Mouse (Mus musculus) T-cell, adult 2 months (primary cell): ENCODE measurements around the gene Uqcc2.

Experiments used
- DNase-seq: peaks from one replicate; pipeline ENCODE4 v3.0.0; 2022; ENCODE audit warnings: low spot score

Gene Uqcc2

DNA sequence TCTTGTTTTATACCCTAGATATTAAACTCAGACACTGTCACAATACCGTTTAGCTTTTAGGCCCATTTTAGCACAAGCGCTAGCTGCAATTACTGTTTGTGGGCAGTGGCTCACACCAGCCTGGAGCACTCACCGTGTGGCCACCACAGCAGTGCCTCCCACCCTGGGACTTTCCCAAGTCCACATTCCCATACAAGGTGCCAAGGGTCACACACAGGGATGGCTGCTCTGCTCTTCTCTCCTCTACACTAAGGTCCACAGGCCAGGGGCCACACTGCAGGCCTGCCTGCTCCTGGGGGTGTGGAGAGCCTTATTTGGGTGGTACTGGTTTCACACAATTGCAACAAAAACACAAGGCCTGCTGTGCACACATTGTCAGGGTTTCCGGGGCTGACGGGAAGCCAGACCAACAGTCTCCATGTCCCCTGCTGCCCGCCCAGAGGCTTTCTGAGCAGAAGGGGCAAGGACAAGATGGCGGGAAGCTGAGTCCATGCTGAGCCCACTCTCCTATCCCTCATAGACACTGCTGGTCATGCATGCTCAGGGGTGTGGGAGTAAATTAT is 9.8 kb downstream of the Uqcc2 start:
- no peak for DNase-seq

DNA sequence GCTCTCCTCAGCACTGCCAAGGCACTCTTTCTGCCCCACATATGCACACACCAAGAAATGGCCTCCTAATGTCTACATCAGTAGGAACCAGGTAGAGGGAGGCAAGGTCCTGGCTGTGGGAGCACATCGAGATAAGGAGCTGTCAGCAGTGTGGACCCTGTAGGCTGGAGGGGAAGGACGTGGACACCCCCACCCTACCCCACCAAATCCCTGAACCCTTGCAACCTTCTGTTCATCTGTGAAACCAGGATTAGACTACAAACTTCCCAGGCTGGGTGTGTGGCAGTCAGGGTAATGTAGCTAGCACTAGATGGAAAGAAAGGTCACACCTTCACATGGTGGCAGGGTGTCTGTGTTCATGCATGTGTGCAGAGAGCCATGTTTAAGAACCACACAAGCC is 10.6 kb downstream of the Uqcc2 start:
- no peak for DNase-seq

DNA sequence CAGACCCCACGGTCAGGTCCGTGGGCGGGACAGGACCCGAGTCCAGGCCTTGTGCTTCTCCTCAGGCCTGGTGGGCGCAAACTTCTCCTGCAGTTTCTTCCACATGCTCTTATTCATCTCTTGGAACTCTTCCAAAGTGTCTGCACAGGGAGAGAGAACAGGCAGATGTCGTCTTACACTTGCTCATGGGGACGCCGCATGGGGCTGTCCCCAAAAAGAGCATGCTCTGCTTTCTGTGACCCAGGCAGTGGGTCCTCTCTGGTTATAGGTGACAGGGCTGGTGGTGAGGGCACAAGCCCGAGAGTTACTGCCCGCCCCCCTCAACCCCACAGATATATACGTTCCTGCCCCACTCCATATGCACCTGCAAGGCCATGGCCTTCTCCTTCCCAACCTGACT is 11.0 kb downstream of the Uqcc2 start:
- no peak for DNase-seq

DNA sequence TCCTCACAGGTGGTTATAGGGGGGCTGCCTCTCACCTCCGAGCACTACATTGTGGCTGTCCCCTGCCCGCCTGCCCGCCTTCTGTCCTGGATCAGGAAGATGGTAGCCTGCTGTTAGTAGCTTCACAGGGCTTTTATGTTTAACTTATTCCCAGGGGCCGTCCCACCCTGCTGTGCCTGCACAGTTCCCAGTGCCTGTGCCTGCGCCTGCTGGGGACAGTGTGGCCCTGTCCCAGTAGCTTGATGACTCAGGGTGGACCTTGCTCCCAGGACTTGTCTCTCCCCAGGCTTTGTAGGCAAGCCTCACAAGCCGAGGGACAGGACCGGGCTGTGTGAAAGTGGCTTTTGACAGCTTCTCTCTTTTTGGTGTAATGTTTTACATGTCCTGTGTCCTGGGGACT is 11.9 kb downstream of the Uqcc2 start:
- DNase-seq = no peak

DNA sequence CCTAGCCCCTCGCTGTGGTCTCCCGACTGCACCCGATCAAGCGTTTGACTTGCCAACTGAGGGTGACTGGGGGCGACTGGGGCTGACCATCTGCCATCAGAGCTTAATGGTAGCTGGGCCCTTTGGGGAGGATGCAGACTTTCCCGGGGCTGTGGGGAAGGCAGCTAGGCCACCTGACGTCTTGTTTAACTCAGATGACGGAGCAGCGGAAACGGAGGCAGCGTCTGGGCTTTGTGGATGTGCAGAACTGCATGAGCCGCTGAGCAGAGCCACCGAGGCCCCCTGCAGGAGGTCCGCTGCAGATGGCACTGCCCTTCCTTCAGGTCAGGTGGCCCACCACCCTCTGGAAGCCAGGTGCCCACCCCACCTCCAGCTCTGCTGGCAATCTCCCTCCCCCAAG is 12.4 kb downstream of the Uqcc2 start:
- no peak for DNase-seq

DNA sequence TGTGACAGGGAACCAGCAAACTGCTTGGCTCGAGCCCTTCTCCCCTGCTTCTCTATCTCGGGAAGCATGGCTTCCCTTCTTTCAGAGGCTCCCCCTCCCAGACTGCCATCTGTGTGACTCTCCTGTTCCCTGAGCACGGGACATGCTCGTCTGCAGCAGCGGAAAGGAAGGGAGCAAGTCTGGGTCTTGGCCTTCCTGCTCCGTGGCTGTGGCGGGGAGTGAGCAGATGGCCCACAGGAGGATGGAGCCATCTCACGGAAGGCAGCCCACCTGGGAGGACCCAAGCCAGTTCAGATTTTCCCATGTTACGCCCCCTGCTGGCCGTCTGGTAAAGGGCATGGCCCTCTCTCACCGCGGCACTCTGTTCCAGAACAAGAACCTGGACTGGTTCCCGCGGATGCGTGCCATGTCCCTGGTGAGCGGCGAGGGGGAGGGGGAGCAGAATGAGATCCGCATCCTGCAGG is 13.1 kb downstream of the Uqcc2 start:
- peak; percentile 23 for DNase-seq

DNA sequence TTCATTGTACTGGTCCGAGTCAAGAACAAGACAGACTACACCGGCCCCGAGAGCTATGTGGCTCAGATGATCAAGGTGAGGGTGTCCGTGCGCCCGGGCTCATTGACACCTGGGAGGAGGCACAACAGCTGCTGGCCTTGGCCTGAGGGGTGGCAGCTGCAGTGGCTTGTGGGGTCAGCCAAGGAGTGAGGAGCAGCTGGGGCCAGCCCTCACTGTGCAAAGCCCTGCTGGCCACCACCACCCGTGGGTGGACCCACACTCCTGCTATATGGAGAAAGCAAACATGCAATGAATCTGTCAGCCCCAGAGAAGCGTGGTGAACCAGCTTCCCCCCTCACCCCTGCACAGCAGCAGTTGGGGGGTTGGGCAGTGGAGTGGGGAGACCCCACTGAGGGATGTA is 13.8 kb downstream of the Uqcc2 start:
- no peak for DNase-seq

DNA sequence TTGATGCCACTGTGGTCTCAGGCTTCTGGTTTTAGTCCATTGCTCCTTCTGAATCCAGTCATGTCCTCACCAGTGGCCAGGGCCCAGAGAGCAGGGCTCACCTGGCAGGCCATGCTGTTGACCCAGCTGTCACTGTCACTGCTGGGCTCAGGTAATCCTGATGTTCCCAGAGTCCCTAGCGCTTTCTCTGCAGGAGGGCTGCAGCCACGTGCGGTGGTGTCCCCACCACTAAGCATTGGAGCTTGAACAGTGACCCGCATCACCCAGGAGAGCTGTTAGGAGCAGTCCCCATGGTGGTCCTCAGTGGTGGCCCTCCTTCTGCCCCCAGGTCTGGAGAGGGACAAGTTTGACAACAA is 14.2 kb downstream of the Uqcc2 start:
- DNase-seq = no peak

DNA sequence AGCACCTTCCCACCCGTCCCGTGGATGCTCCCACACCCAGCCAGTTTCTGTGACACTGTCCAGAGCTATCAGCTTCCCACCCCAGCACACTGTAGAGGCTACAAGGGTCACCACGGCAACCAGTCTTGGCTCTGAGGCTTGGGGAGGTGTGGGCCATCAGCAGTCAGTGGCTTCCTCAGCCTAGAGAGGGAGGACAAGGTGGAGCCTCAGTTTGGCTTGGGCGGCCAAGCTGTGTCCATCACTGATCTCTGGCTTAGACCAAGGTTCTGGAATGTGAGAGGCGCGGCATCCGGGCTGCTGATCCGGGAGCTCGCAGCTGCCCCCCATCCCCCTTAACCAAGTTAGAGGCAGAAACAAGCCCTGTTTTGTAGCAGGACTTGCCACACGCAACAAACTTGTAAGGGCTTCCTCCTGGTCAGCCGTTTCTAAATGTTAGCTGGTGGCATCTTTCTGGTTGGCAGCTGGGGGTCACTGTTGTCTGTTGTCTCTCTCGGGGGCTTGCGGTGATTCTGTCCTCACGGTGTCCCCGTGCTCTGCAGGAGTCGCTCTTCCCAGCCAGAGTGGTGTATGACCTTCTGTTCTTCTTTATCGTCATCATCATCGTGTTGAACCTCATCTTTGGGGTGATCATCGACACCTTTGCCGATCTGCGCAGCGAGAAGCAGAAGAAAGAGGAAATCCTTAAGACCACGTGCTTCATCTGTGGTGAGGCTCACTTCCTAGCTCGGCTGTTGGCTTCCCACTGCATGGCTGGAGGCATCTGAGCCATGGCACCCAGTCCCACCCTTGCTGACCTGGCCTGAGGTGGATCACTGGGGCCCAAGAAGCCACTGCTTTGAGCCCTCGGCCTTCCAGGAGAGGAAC is 14.8 kb downstream of the Uqcc2 start:
- peak; percentile 20 for DNase-seq

DNA sequence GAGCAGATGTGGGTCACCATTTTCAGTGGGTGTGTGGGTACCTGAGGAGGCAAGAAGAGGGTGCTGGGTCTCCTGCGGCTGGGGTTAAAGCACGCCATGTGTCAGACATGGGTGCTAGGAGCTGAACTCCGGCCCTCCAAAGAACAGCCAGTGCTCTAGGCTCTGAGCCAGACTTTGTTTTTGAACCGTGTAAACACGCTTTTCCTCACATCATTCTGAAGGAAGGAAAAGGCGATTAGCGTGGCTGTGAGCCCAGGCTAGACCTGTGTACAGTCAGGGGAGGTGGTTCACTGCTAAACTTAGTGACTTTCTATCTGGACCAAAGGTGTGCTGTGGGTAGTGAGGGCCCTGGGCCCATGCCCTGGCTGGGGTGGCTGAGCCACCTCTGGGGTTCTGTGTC is 23.6 kb downstream of the Uqcc2 start:
- DNase-seq = no peak

DNA sequence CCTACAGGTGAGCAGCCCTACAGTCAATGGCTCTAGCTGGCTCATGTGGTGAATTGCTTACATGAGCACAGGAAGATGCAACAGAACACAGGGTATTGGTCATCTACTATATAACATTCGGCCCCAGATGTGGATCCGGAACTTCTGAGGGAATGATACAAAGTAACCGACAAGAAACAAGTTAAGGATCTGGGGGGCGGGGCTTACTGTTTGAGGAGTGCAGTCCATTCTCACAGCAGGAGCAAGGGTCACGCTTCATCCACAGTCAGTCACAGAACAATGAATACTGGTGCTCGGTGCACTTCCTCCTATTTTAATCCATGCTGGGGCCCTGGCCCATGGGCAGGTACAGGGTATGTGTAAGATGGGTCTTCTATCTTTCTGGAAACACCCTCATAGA is 25.8 kb downstream of the Uqcc2 start:
- no peak for DNase-seq

DNA sequence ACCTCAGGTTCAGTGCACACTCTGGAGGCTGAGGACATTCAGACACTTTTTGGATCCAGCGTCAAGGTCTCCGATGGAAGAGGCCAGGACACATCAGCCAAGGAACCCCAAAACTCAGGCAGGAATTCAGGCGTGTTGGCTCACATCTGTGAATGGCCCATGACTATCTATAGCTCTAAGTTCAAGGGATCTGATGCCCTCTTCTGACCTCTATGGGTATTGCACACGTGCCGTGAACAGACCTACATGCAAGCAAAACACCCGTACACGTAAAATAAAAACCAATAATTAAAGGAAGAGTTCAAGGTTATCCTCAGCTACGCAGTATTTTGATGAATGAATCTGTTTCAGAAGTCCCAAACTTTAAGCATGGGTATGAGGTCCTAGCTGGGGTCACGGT is 27.0 kb downstream of the Uqcc2 start:
- peak; percentile 36 for DNase-seq

DNA sequence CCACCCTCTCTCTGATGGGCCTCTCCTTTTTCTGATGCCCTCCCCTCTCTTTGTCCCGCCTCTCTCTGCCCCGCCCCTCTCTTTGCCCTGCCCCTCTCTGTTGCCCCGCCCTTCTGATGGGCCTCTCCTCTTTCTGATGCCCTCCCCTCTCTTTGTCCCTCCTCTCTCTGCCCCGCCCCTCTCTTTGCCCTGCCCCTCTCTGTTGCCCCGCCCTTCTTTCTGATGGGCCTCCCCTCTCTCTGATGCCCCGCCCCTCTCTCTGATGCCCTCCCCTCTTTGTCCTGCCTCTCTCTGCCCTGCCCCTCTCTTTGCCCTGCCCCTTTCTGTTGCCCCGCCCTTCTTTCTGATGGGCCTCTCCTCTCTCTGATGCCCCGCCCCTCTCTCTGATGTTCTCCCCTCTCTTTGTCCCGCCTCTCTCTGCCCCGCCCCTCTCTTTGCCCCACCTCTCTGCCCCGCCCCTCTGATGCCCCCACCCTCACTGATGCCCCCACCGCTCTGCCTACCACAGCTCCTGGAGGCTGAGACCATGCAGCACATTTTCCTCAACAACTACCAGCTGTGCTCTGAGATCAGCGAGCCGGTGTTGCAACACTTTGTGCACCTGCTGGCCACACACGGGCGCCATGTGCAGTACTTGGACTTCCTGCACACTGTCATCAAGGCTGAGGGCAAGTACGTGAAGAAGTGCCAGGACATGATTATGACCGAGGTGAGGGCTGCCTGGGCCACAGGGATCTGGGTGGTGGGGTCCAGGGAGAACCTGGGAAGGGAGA is 27.8 kb downstream of the Uqcc2 start:
- DNase-seq = no peak

DNA sequence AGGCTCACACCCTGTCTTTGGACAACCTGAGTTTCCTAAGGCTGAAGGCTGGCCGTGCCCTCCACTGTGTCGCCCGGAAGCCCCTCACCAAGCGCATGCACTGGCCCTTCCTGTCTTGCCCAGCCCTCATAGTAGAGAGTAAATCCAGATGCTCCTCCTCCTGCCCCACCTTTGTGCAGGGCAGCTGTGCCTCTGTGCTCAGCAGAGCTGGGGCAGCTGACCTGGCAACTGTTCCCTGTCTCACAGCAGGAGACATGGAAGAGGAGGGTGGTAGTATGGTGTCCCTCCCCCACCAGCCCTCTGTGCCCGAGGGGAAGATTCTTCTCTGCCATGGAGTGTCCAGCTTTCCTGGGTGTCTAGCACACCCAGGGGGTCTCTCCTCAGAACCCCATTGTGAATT is 32.0 kb downstream of the Uqcc2 start:
- no peak for DNase-seq

DNA sequence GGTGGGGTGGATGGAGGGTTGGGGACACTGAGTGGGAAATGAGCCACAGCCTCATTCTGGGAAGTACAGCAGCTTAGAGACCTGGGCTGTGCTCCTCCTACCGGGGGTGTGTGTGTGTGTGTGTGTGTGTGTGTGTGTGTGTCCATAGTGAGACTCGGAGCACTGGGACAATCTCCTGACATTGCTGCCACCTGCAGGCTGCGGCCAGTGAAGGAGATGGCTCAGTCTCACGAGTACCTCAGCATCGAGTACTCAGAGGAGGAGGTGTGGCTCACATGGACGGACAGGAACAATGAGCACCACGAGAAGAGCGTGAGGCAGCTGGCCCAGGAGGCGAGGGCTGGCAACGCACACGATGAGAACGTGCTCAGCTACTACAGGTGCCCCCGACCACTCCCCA is 38.0 kb downstream of the Uqcc2 start:
- no peak for DNase-seq

DNA sequence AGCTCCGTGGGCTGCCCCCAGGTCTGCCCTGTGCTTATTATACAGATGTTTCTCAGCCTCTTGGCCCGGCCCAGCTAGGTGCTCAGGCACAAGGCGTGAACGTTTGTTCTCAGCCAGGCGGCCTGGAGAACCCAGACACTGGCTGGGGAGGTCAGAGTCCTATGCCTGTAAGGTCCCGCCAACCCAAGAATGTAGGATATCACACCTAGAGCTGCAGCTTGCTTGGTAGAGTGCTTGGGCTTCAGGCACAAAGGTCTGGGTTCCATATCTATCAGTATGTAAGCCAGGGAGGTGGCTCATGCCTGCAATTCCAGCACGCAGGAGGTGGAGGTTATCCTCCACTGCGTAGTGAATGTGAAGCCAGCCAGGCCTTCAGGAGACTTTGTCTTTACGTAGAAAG is 43.6 kb downstream of the Uqcc2 start:
- no peak for DNase-seq

DNA sequence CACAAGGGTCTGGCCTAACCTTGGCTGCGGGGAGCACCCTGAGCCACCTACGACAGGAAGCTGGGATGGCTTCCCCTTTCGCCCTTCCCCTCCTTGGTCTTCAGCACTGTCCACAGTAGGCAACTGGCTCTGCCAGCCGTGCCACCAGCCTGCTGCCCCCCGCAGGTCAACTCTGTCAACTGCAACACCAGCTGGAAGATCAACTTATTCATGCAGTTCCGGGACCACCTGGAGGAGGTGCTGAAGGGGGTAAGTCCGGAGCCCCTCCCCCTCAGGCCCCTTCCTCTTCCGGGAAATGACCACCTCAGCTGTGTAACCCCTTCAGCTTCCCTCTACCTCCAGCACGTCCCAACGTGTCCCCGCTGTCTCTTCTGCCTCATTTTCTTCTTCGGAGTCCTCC is 46.3 kb downstream of the Uqcc2 start:
- DNase-seq = peak; percentile 28

DNA sequence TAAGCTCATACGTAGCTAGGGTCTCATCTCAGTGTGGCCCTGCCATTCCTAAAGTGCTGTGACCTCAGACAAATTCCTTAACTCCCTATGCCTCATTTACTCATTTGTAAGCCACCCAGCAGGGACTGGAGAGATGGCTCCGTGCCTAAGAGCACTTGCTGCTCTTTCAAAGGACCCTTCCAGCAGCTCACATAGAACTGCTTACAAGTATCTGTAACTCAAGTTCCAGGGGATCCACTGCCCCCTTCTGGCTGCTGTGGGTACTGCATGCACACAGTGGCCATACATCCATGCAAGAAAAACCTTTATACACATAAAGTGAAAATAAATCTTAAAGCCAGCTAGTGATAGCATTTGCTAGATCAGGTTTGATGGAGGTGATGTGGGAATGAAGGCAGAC is 48.0 kb downstream of the Uqcc2 start:
- peak; percentile 75 for DNase-seq

DNA sequence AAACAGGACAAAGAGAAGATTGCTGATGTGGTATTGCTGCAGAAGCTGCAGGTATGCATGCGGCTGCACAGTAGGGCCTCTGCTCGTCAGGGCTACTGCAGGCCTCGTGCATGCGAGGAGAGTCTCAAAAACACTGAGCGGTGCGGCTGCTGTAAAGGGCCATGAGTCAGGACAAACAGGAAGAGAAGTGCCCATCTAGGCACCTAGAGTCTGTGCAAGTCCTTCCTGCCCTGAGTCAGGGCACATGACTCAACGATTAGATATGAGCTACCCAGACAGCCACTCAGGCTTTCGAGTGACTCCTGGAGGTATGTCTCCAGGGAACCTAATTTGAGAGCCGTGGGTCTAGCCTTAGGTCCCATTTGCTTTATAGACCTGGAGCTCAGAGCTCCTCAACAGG is 50.1 kb downstream of the Uqcc2 start:
- DNase-seq = no peak

DNA sequence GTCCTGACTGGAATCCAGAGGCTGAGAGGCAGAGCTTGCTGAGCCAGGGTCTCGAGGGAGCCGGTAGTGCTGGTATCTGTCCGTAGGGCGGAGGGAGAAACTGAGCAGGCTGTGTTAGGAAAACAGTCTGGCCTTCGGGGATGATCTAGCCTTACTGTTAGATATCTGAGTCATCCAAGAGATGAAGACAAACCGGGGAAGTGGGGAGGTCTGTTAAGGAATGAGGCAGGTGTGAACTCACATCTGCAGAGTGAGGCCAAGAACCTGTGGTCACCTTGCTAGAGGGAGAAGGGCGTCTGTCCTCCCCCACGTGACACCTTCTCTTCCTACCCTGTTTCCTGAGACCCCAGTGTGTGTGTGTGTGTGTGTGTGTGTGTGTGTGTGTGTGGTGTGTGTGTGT is 50.9 kb downstream of the Uqcc2 start:
- DNase-seq = no peak

DNA sequence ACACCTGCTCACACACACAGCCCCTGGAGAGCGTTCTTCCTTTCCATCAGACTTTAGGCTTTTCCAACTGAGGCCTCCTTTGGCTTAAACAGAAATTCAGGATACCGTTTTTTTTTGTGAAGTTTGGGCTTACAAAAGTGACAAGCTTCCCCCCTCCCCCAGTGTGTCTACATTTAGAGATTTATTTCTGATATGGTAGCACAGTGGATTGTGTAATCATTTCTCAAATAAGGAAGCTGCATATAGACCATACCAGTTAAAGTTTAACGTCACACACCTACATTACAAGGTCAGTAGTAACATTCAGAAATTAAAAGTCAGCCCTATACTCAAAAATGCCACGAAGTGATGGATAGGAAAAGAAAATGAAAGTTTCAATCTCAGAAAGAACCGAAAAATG is 51.8 kb downstream of the Uqcc2 start:
- DNase-seq = no peak

DNA sequence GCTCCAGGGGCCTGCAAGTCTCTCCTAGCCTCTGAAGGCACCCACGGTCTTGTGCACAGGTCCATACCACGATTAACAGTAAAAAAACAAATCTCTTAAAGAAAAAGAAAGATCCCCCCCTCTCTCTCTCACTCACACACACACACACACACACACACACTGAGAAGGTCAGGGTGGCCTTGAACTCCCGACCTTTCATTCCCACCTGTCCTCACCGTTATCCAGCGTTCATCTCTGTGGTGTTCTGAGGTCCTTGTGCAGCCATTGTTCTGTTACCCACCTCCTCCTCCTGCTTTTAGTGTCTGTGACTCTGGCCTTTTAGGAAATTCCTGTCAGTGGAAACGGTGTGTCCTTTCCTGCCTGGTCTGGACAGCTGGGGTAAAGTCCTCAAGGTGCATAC is 55.2 kb downstream of the Uqcc2 start:
- no peak for DNase-seq

DNA sequence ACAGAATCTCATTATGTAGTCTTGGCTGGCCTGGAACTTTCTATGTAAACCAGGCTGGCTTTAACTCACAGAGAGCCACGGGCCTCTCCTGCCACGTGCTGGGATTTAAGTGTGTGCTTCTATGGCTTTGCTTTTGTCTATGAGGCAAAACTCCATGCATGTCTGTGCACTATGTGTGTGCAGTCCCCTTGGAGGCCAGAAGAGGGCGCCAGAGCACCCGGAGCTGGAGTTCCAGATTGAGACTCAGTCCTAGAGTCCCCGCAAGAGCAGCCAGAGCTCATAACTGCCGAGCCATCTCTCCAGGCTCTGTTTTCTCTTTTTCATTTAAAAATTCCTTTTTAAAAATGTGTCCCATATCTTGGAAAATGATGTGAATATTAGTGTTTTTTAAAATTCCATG is 55.8 kb downstream of the Uqcc2 start:
- peak; percentile 45 for DNase-seq
